Mouse (Mus musculus): ENCODE measurements around the gene Zfp984. TPM values are rescaled to one million over a fixed set of nuclear protein-coding genes. Genes with fewer than 3 reads are reported as not detected.
A peak's percentile ranks its signal among the peaks of the same experiment; 100 is the strongest.
"Not testable (repeated sequence)": the region's sequence is repeated elsewhere in the genome, so short reads cannot be mapped to it uniquely, and the experiment has no call there.

The Zfp984 gene
- 1 to 10 TPM; 4.5 to 8.1 (median 5.5) TPM for total RNA-seq (2022)

- DNase-seq: not testable (repeated sequence)
Measured at GRCm38 (mm10) chr4:147809292-147809965, at the start of gene Zfp984. Zfp984 (minus strand) TSS chr4:147809788.

- no peak for DNase-seq
Measured at GRCm38 (mm10) chr4:147850776-147851175, 41.2 kb upstream of the Zfp984 start.

GRCm38 (mm10) chr4:147848584-147848991 is 39.0 kb upstream of the Zfp984 start:
- DNase-seq: no peak

- peak; percentile 63 for DNase-seq
Measured at GRCm38 (mm10) chr4:147847614-147848583, 38.3 kb upstream of the Zfp984 start, which contains the start of gene Zfp933. Zfp933 (minus strand) TSS chr4:147848366.

GRCm38 (mm10) chr4:147842871-147843270 is 33.3 kb upstream of the Zfp984 start:
- DNase-seq: no peak

- not testable (repeated sequence) for DNase-seq
Measured at GRCm38 (mm10) chr4:147839282-147839681, 29.7 kb upstream of the Zfp984 start.

- no peak for DNase-seq
Measured at GRCm38 (mm10) chr4:147824389-147824788, 14.8 kb upstream of the Zfp984 start.

- DNase-seq: not testable (repeated sequence)
Measured at GRCm38 (mm10) chr4:147821414-147821813, 11.8 kb upstream of the Zfp984 start.

- DNase-seq: not testable (repeated sequence)
Measured at GRCm38 (mm10) chr4:147819659-147820058, 10.1 kb upstream of the Zfp984 start.

GRCm38 (mm10) chr4:147814592-147815167 is 5.1 kb upstream of the Zfp984 start:
- DNase-seq: no peak

- DNase-seq: no peak
Measured at GRCm38 (mm10) chr4:147813249-147813765, 3.7 kb upstream of the Zfp984 start.

GRCm38 (mm10) chr4:147809966-147810304 is 347 bp upstream of the Zfp984 start:
- not testable (repeated sequence) for DNase-seq

- not testable (repeated sequence) for DNase-seq
Measured at GRCm38 (mm10) chr4:147808483-147808882, 1.1 kb downstream of the Zfp984 start.

- not testable (repeated sequence) for DNase-seq
Measured at GRCm38 (mm10) chr4:147795308-147795707, 14.3 kb downstream of the Zfp984 start.

GRCm38 (mm10) chr4:147794026-147794665 is 15.4 kb downstream of the Zfp984 start:
- not testable (repeated sequence) for DNase-seq

GRCm38 (mm10) chr4:147793390-147793916 is 16.1 kb downstream of the Zfp984 start:
- DNase-seq: not testable (repeated sequence)

- DNase-seq: not testable (repeated sequence)
Measured at GRCm38 (mm10) chr4:147791729-147792128, 17.9 kb downstream of the Zfp984 start.

- DNase-seq: not testable (repeated sequence)
Measured at GRCm38 (mm10) chr4:147746255-147746654, 63.3 kb downstream of the Zfp984 start.

GRCm38 (mm10) chr4:147738636-147739369 is 70.8 kb downstream of the Zfp984 start:
- DNase-seq: not testable (repeated sequence)
